Mouse (Mus musculus) cerebellum, adult 9-10 months (tissue): ENCODE results near the gene Alad.

ENCODE experiments used
- DNase-seq: peaks from one replicate; pipeline ENCODE4 v3.0.0; 2022

Gene Alad

DNA sequence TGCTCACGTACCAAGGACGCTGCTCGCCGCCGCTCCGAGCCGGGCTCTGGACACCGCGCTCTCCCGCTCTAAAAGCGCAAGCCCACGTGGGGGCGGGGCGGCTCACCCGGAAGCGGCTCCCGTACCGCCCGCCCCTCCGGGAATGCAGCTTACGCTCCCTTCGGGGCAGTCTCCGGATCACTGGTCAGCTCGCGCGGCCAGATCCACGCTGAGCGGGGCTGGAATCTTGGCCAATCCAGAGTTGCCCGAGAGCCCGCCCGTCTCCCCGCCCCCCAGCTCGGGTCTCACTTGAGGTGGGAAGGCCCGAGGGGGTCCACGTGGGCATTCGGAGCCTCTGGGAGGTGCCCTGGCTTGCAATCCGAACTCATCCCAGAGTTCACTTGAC, at the start of gene Alad:
Gene Alad, minus strand, starts transcription at position 70 of the 385 bp plus-strand sequence.
- DNase-seq, result peak; percentile 81

DNA sequence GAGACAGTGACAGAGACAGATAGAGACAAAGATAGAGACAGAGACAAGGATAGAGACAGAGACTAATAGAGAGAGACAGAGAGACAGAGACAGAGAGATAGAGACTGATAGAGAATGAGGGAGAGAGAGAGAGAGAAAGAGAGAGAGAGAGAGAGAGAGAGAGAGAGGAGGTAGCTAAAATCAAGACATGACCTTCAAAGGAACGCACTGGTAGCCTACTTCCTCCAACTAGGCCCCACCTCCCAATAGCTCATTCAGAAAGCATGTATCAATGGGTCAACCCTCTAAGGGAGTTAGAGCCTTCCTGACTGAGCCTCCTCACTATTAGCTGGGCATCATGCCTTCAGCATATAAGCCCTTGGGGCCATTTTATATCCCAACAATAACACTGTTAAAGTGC, 48.6 kb upstream of the Alad start:
- DNase-seq, result no peak

DNA sequence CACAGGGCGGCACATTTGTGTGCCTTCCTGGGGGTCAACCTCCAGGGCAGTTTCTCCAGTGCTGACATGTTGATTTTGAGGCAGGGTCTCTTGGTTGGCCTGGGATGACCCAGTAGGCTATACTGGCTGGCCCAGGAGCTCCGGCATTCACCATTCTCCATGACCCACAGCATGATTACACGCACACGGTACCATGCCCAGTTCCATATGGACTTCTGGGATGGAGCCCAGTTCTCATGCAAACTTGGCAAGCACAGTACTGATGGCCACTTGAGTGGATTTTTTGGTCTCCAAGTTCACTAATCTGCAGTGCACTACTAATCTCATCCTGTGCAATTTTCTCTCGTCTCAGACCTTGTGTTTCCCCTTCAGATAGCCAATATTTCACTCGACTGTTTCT, 48.0 kb upstream of the Alad start:
- DNase-seq, result peak; percentile 77

DNA sequence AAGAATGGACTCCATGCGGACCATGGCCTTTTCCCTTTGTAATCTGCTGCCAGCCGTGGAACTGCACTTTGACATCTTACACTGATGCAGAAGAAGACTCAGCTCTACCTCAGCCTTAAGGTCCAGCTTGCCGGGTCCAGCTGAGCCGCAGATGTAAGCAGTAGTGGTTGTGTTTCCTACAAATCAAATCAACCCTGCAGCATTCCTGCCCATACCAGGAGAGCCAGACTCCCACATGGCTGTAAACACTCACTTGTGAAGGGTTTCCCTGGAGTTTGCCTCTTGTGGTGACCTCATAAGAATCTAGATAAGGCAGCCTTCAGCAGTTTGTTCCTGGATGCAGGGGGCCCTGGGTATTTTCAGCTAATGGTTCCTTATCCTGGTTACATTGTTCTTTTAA, 46.8 kb upstream of the Alad start:
- DNase-seq, result no peak

DNA sequence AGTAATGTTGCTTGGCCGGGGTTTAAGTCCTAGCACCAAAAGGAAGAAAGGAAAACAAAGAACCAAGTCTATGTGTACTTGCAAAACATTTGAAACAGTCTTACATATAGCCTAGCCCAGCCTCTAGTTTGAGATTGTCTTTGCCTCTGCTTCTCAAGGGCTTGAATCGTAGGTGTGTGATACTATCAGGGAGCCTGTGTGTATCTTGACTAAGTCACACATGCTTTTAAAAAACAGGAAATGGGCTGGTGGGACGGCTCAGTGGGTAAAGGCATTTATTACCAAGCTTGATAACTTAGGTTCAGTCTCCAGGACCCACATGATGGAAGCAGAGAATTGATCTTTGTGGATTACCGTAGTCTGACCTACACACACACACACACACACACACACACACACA, 42.3 kb upstream of the Alad start:
- DNase-seq, result no peak

DNA sequence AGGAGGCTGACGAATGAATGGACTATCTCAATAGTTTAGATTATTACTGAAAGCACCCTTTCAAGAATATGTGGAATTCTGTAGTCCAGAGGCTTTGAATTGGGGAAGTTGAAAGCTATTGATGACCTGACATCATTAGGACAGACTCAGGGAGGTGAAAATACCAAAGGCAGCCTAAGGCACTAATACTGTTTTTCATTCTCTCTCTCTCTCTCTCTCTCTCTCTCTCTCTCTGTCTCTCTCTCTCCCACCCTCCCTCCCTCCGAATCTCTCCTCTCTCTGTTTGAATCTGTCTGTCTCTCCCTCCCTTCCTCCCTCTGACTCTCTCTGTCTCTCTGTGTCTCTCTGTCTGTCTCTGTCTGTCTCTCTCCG, 41.9 kb upstream of the Alad start:
- no peak for DNase-seq

DNA sequence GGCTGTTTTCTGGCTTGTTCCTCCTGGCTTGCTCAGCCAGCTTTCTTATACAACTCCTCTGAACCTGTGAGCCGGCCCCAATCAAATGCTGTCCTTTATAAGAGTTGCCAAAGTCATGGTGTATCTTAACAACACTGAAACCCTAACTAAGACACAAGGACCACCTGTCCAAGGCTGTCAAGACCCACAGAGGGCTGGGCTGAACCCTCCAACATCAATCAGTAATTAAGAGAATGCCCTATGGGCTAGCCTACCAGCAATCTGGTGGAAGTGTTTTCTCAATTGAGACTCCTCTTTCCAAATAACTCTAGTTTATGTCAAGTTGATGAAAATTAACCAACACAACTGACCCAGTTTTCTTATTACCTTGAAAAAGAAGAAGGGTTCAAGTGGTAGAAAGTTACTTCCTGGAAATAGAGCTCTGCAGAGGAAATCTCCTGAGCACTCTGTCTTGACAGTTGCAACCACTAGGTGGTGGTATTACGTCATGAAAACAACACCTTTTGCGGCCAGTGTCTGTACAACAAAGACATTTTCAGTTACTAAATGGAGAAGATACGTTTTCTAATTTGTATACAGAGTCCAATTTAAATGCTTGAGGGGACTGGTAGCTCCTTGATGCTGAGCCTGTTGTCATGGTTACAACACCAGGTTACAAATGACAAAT, 41.4 kb upstream of the Alad start:
- peak; percentile 86 for DNase-seq

DNA sequence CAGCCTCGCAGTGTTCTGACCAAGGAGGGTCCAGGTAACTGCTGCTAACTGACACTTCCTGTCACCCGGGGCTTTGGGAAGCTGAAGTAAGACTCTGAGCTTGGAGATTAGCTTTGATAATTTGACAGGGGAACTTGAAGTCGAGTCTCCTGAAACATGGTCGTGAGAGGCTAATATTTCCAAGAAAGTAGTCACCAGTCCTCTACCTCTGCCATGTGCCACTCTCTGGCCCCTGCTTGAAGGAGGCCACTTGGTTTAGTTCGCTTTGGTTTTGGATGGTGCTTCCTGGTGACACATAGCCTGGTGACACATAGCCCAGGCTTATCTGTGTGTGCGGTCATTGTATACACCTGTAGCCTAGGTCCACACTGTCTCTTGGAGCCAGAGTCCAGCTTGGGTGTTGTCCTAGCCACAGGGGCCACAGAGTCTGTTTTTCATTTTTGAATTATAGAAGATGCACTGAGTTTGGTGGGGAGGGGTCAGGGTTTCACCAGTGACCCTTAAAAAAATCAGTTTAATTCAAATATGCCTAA, 40.1 kb upstream of the Alad start, which contains the start of gene Rgs3:
Gene Rgs3, plus strand, starts transcription at position 51 of the 533 bp plus-strand sequence.
- DNase-seq, result no peak

DNA sequence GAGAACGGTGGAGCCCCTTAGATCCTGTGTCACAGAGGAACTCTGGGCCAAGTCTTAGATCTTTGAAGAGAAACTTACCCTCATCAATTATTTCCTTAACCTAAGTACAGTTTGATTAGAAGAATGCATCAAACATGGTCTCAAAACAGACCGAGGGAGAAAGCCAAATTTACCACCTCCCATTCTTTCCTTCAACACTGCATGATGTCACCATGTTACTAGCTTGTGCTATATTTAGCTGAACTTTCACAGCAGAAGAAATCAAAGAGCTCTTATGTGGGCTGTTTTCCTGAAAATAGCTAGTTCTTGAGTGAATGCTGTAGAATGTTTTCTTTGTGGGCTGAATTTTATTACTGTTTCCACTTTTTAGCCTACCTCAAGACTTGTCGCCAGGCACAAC, 37.7 kb upstream of the Alad start:
- DNase-seq, result no peak

DNA sequence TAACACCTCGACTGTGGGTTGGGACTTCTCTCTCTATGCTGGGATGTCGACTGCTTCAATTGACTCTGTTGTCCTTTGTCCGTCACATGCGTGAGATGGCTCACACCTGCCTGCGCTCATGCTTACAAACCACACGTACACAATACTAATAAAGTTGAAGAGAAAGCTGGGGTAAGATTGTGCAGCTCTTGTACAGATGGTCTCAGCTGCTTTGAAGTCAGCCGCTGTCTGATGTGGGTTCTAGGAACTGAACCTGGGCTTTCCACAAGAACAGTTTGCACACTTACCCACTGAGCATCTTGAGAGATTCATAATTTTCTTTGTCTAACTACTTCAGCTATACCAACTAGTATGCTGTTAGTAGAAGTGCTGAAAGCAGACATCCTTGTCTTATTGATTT, 32.2 kb upstream of the Alad start:
- DNase-seq, result no peak

DNA sequence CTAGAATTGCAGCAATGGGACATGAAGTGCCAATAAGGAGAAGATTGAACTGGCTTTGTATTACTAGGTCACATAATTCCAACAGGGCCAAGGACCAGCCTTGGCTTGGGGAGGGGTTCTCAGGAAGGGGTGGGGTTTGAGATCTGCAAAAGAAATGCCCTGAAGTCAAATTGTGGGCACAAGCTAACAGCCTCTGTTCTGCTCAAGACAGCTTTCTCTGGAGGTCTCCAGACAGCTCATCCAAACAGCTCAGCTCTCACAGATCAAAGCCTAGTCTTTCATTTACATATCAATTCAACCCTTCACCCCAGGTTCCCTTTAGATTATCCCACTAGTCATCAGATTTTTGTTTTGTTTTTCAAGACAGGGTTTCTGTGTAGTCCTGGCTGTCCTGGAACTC, 25.1 kb upstream of the Alad start:
- DNase-seq, result no peak

DNA sequence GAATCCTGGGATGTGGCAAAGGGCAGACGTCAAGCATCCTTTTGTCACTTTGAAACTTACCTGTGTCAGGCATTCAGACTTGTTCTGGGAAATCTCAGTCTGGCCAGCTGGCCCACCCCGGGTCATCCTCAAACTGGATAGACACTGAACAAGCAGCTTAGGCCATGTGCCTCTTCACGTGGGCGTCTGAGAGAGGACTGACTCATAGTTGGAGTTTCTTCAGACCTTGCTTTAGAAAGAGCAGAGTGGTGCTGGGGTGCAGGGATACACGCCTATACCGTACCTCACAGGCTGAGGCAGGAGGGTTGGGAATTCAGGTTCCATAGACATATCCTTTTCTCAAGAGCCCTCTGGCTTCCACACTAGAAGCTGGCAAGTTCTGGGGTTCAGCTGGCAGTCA, 24.1 kb upstream of the Alad start:
- DNase-seq, result no peak

DNA sequence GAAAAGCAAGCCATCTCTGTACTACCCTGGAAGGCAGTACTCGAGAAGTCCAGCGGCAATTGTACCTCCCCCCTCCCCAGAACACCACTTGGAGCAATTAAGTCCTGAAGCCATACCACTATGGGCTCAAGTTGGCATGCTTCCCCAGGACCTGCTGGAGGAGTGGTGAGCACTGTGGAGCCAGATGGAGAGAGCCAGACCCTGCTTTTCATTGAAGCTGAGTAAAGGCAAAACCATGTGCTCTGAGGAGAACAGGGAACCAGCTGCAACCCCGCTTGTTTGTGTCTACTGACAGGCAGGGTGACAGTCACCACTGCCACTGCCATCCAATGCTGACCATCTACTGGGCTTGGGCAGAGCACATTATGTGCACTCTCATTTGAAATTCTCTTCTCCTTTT, 22.1 kb upstream of the Alad start:
- DNase-seq, result no peak

DNA sequence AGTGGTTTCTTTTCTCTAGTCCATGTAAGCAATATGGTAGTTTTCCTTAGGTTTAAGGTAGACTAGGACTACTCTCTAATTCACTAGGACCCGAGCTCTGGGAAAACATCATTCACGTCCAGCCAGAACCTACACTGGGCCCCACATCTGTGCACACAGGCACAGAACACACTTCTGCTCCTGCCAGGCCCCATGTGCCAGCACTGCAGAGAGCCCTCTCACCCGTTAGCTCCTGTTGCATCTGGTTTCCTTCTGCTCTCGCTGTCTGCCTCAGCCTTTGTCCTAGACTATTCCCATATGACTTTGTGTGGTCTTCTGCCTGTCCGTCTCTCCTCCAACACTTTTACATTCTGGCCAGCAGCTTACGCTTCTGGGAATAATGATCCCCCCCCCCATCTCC, 14.0 kb upstream of the Alad start:
- no peak for DNase-seq

DNA sequence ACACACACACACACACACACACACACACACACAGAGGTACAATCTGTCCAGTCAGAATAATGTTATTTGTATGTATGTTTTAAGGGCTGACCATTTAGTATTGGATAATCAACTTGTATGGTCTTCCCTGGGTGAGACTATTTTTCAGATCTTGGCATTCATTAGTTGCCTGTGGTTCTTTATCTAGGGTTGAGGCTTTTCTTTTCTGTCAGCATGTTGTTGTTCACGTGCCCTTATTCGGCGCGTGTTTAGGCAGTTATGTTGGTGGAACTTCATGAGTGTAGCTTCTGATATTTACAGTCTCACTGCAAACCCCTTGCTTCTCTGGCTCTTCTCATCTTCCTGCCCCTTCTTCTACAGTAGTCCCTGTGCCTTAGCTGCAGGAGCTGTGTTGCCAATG, 7.9 kb upstream of the Alad start:
- DNase-seq, result no peak

DNA sequence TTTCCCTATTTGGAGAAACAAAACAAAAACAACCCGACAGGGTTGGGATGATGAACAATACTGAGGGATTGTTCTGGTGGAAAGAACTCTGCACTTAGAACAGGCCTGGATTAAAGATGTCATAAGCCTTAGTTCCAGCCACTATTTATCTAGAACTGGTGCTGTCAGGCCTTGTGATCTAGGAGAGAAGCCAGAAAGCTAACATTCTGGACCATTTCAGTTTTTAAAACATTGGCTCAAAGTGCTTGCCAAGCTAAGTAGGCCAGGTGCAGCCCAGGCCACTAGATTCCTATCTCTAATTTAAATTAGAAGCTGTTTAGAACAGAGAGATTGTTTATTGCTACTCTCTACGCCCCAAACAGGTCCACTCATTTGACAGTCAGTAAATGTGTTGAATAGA, 6.5 kb upstream of the Alad start:
- DNase-seq, result peak; percentile 46

DNA sequence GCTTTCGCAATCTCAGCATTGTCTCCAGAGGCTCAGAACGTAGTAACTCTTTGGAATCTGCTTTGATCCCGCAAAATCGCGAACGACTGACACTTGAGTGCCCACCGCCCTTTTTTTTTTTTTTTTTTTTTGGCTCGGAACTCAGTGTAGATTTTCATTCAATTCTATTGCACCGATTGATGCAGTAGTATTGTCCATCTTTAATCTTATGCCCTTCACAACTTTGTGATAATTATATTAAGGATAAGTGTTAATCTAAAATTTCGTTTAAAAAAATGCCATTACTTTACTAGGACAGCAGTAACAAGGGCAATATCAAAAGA, 5.7 kb upstream of the Alad start:
- DNase-seq, result no peak

DNA sequence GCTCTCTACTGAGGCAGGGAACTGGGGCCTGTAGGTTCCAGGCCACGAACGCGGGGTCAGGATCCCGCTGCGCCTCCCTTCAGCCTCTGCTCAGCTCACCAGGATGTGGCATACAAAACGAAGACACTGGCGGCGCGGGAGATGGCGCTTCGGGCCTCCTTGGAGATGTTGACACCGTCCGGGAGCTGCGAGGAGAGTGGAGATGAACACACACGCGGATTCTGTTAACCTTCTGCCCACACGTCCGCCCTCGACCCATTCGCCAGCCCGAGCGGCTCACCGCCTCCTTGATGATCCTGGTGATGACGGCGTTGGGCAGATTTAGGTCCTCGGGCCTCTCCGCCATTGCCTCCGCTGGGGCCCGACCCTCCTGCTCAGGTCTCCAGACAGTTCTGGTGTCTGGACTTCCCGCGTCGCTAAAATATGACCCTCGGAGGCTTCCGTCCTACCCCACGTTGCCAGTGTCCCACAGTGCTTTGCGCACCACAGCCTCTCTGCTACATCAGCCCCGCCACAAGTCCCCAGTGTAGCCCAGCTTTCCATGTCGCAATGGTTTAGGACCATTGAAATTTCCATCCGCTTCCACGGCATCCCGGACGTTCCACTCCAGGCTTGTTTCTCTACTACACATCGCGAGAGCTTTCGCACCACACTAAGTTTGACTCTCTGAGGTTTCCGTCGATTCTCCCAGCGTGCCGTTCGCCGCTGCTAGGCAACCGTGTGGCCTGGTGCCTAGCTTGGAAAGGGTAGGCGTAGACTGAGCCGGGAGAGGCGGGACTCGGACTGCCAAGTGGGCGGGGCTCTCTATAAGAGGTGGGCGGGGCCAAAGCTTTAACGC, 5.2 kb upstream of the Alad start, which contains the start of the genes Pole3 and 4933430I17Rik:
Gene Pole3, minus strand, starts transcription at position 418 of the 838 bp plus-strand sequence.
Gene 4933430I17Rik, plus strand, starts transcription at position 719 of the 838 bp plus-strand sequence.
- DNase-seq, result peak; percentile 98

DNA sequence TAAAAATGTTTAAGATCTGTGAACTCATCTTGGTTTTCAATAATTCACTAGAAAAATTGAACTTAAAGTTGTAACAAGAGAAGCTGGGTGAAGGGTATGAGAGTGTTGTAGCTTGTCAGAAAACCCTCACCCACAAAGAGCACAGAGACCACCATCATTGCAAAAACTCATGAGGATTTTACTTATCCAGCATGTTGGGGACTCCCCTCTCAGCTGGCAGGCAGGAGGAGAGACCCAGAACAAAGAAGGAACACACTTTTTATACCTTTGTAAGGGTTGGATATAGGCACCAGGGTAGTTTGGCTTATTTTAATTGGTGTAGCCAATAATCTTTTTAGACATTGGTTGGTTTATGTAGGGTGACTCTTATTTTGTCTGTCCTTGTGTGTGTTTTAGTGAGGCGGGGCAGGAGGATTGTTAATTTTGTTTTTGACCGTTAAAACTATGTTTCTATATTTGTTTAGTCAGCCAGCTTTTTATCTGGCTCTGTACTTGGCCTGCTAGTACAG, 1.2 kb upstream of the Alad start:
- no peak for DNase-seq

DNA sequence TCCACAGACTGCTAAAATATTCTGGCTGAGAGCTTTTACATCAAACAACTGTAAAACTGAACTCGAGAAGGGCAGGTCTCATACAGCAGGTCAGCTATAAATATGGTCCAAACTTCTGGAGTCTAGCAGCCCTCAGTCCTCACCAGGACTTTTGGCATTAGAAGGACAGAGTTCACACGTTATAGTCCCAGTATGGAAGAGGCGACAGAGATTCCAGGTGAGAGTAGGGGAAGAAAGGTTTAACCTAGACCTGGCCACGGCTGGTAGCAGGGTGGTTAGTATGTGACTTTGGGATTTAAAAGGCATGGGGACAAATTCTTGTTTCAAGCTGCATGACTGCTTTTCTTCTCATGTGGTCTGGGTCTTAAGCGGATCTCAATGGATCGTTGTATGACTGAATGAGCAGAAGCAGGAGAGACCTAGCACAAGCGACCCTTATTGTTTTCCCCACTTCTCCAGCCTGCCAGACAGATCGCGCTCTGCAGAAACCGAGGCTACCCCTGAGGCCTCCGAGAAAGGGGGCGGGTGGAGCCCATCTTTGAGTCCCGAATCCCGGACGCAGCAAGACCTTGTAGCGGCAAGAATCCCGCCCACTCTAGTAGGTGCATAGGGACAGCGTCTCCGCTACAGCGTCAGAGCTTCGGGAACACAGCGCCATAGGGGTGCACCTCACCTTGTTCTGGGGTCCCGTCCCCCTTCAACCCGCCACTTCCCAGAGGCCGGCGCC, 433 bp downstream of the Alad start:
- peak; percentile 72 for DNase-seq

DNA sequence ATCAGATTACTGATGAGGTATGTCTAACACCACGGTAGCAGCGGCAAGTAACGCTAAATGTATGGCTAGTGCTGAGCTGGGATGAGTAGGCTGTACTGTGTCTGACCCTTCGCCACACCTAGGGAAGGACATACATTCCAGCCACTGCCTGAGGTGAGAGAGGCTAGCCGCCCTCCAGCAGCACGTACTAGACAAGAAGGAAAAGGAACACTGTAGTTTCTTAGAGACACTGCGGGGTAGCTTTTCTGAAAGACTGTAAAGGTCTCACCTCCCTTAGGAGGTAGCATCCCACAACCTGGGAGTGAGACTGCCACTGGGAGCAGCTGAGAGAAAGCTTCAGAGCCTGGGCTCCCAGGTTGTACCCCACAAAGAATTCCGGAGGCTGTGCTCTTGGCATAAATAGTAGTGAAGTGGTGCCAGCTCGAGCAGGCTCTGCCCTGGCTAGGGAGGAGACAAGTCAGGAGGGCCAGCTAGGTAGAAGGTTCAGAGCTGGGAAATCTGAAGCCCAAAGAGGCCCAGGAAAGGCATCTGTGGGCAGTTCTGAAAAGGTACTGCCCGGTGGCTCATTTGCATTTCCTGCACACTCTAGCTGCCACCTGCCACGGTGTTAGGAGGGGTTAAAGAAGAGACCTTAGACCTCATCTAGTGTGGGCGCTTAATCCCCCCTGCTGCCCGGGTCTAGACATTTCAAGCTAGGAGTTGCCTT, 1.1 kb downstream of the Alad start:
- peak; percentile 88 for DNase-seq

DNA sequence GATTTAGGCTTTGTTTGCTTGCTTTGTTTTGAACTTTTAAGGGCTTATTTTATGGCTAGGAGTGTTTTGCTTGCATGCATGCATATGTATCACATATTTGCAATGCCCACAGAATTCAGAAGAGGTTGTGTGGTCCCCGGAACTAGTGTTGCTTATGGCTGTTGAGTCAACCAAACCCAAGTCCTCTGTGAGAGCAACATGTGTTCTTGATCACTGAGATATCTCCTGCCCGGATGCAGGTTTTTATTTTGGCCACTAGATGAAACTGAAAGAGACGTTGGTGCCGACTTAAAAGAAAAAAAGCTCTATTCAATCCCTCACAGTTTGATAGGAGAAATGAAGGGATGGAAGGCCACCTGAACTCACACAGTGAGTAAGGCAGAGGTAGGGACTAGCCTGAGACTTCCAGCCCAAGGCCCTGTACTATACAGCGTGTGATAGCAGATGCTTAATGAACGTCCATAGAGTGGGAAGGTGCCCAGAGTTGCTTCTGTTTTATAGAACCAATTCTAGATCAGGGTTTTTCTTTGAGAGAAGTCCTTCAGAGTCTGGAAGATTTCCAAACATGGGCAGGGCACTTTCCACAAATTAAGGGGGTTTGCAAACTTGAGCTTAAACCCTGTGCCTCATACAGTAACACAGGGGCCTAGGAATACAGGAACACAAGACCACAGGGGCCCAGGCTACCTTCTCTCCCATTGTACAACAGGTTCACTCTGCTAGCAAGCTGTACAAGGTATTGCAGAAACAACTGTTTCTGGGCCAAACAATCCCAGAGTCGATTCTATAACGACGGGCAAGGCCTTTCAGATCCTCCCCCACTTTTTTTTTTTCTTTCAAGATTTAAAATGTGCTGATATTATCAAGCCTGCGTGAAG, 1.9 kb downstream of the Alad start:
- peak; percentile 47 for DNase-seq
